Mouse (Mus musculus) effector memory CD4-positive, alpha-beta T cell, adult 7 months (primary cell): ENCODE data around the gene Naa35. TPM values are rescaled to one million over a fixed set of nuclear protein-coding genes. Genes with fewer than 3 reads are reported as not detected.

Source experiments
- polyA plus RNA-seq: library from polyadenylated mRNA; unstranded; fragments of 100-300 nt; shearing (Covaris generic); gene quantifications from one replicate; pipeline ENCODE4 v1.2.1, GENCODE M21; 2017

The Naa35 gene
- polyA plus RNA-seq, result 38.1 TPM

GRCm38 (mm10) chr13:59584947-59585647 is at the start of gene Naa35, which contains the start of gene Agtpbp1:
Naa35 (plus strand) TSS chr13:59585259.
Agtpbp1 (minus strand) TSS chr13:59585227.

GRCm38 (mm10) chr13:59675151-59676011 is 90.3 kb downstream of the Naa35 start, which contains the start of gene Golm1:
Golm1 (minus strand) TSS chr13:59675811.

Other genes starting within 250 kb of the Naa35 start
- gene Agtpbp1, start within 50 bp of the Naa35 start, polyA plus RNA-seq, result 19.6 TPM
- 60.6 TPM for gene Golm1, start 90.6 kb downstream of the Naa35 start, polyA plus RNA-seq
- not detected for gene 4921517D22Rik, start 108.8 kb downstream of the Naa35 start, polyA plus RNA-seq
- not detected for gene Spata31d1a, start 125.1 kb downstream of the Naa35 start, polyA plus RNA-seq
- not detected for gene Spata31d1b, start 127.0 kb downstream of the Naa35 start, polyA plus RNA-seq
- not detected for gene Spata31d1d, start 146.5 kb downstream of the Naa35 start, polyA plus RNA-seq
- gene 1700014D04Rik, start 161.5 kb downstream of the Naa35 start, polyA plus RNA-seq, result not detected
- gene Isca1, start 184.6 kb downstream of the Naa35 start, polyA plus RNA-seq, result 117 TPM
- gene Gm49354, start 197.0 kb downstream of the Naa35 start, polyA plus RNA-seq, result not detected
- gene Tut7, start 237.9 kb downstream of the Naa35 start, polyA plus RNA-seq, result 184 TPM